Mouse (Mus musculus): ENCODE results near the gene Cacna1c.

The Cacna1c gene

GRCm38 (mm10) chr6:118776459-118776858, 419.8 kb downstream of the Cacna1c start:
- in situ Hi-C loops (cut with MboI; ENCODE audit: low pct_unique_long_range_greater_than_20kb in 1 of 2, low sequenced_read_pairs in 2 of 2, unreplicated experiment in 1 of 2) = no loop called here

DNA sequence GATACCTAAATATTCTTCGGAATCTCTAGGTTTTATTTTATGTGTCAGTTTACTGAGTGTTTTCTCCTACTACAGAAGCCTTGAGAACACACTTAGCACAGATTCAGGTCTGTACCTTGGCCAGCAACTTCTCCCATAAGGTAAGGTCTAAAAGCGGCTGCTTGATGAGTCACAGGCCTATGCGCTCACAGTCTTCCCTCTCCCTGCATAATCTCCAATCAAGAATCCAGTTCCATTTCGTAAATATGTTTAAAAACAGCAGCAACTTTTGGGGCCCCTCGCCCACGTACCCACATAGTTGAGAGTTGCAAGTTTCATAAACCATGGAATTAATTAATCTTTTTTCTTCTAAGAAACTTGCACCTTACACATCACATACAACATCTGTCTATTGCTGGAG, 423.6 kb downstream of the Cacna1c start:
- in situ Hi-C loops (cut with MboI; ENCODE audit: low pct_unique_long_range_greater_than_20kb in 1 of 2, low sequenced_read_pairs in 2 of 2, unreplicated experiment in 1 of 2) = no loop called here

GRCm38 (mm10) chr6:118771121-118771520, 425.1 kb downstream of the Cacna1c start:
- in situ Hi-C loops (cut with MboI; ENCODE audit: low pct_unique_long_range_greater_than_20kb in 1 of 2, low sequenced_read_pairs in 2 of 2, unreplicated experiment in 1 of 2) = no loop called here

- in situ Hi-C loops (cut with MboI; ENCODE audit: low pct_unique_long_range_greater_than_20kb in 1 of 2, low sequenced_read_pairs in 2 of 2, unreplicated experiment in 1 of 2) = no loop called here
Observed at GRCm38 (mm10) chr6:118770396-118770795, 425.8 kb downstream of the Cacna1c start.

DNA sequence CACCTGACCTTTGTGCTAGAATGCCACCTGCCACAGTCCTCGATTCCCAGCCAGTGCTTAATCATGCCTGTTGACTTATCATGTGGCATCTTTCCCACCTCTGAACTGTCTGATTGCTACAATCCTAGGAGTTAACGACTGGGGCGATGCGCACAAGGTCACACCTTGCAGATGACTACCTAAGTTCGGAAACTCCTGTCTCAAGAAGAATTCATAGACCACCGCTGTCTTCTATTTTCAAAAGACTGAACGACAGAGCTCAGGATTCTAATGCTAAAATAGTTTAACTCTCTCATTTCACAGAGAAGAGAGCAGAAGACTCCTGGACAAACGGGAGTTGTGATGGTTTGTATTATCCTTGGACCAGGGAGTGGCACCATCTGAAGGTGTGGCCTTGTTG, 426.4 kb downstream of the Cacna1c start:
- in situ Hi-C loops (cut with MboI; ENCODE audit: low pct_unique_long_range_greater_than_20kb in 1 of 2, low sequenced_read_pairs in 2 of 2, unreplicated experiment in 1 of 2) = no loop called here

DNA sequence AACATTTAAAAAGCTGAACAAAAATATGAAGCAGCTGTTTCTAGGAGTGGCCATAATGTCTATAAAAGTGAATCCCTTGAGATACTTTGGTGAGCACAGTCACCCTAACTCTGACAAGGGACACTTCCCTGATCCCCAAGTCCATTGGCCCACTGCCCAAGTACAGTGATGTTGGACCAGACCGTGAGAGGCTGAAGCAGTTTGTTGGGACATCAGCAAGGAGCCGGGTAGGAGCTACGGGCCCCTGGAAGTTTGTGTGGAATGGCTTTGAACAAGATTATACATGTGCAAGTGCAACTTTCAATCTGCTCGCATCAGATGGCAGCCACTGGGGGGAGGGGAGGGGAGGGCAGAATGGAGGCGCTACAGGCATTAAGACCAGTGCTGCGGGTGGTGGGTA, 428.5 kb downstream of the Cacna1c start:
- in situ Hi-C loops (cut with MboI; ENCODE audit: low pct_unique_long_range_greater_than_20kb in 1 of 2, low sequenced_read_pairs in 2 of 2, unreplicated experiment in 1 of 2) = no loop called here

DNA sequence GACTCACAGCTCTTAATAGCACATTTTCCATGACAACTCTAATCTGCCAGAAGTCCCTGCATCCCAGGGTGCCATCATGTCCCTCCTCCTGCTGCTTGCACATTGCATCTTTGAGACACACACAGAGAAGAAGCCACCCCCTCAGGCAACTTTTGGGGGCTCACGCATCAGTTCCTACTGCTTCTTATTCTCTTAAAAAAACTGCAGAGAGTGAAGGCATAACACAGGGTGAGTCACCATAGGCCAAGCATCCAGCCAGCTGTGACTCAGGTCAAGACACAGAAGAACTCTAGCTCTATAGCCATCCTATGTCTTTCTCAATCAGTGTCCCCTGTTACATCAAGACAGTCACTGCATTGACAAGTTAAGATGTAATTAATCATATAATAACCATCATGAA, 431.0 kb downstream of the Cacna1c start:
- in situ Hi-C loops (cut with MboI; ENCODE audit: low pct_unique_long_range_greater_than_20kb in 1 of 2, low sequenced_read_pairs in 2 of 2, unreplicated experiment in 1 of 2) = no loop called here

DNA sequence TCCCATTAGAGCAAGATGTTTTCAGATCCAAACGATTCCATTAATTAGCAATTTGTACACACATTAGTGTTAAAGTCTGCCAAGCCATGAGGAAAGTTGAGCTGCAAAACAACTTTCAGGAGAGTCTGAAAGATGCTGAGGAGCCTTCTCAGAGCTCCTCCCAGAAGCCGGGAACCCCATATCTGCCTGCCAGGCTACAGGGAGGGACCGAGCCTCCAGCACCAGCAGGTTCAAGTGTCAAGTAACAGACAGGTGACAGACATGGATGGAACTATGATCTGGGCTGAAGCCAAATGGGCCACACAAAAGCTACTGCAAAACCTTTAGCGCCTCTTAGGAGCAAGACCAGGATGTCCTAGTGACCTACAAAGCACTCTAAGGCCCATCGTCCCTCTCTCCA, 437.2 kb downstream of the Cacna1c start:
- in situ Hi-C loops (cut with MboI; ENCODE audit: low pct_unique_long_range_greater_than_20kb in 1 of 2, low sequenced_read_pairs in 2 of 2, unreplicated experiment in 1 of 2) = no loop called here

DNA sequence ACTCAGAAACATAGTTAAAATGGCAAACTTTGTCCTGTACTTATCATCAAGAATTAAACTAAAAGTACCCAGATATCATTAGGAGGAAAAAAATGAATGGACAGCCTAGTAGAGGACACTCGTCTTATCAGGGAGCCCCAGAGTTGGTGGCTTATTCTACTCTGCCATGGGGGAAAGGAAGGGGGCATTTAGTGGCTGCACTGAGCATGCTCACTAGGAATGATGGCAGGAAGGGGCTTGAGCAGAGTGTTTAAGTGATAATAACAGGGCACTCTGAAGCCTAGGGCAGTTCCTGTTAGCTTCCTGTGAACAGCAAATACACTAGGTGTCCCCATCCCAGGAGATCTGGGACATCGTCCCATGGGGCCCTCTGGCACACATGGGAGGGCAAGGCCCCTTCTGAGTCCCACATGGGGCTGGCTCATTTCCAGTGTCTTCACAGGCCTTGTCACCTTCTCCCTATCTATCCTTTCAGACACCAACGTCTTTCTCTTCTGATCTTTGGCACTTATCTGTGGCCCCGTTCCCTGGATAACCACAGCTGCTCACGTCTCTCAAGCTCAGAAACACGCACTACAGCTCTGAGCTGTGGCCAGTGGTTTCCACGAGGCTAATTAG, 437.8 kb downstream of the Cacna1c start:
- in situ Hi-C loops (cut with MboI; ENCODE audit: low pct_unique_long_range_greater_than_20kb in 1 of 2, low sequenced_read_pairs in 2 of 2, unreplicated experiment in 1 of 2) = no loop called here

- in situ Hi-C loops (cut with MboI; ENCODE audit: low pct_unique_long_range_greater_than_20kb in 1 of 2, low sequenced_read_pairs in 2 of 2, unreplicated experiment in 1 of 2) = no loop called here
Observed at GRCm38 (mm10) chr6:118757533-118758289, 438.5 kb downstream of the Cacna1c start.

DNA sequence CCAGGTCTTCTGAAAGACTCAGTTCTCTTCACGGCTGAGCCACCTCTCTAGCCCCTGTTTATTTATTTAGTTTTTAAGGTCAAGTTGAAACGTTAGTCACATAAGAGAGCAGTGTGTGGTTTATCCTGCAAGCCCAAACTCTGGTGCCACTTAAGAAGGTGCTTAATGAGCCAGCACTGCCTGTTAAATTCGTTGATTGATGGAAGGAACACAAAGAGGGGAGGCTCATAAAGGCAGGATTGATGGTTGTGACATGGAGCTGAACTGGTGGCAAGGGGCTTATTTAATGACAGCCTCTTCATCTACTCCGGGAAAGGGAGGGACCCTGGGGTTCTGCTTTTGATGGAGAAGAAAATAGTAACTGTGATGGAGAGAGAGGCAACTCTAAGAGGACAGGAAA, 439.7 kb downstream of the Cacna1c start:
- in situ Hi-C loops (cut with MboI; ENCODE audit: low pct_unique_long_range_greater_than_20kb in 1 of 2, low sequenced_read_pairs in 2 of 2, unreplicated experiment in 1 of 2) = no loop called here

DNA sequence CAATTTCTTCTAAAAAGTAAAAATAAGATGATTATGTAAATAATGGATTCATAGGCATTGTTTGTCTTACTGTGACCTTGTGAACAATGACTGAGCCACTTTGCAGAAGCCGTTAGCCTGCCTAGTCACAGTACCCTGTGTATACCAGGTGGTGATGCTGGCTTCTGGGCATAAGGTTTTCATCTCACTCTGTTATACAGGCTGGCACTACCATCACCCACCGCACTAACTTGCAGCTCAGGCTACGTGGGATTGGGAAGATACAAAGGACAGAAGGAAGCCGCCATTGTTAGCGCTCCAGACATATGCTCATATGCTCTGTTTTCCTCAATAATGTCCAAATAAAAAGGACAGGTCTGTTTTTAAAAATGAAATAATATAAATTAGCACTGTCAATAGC, 440.4 kb downstream of the Cacna1c start:
- in situ Hi-C loops (cut with MboI; ENCODE audit: low pct_unique_long_range_greater_than_20kb in 1 of 2, low sequenced_read_pairs in 2 of 2, unreplicated experiment in 1 of 2) = no loop called here

DNA sequence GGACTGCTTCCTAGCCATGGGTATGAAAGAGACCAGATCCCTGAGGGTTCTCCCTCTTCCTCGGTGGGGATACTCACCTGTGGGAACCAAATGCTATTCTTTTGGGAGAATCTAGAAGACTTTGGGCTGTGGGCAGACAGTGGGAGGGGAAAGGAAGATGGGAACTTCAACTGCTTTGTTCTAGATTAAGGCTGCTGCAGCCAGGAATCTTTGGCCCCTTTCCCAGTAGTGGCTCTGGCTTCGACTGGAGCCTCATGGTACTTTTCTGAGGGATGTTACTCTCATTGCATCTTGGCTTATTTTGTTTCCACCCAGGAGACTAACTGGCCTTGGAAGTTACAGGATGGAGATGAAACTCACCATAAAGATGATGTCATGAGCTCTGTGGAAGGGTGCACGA, 441.8 kb downstream of the Cacna1c start:
- in situ Hi-C loops (cut with MboI; ENCODE audit: low pct_unique_long_range_greater_than_20kb in 1 of 2, low sequenced_read_pairs in 2 of 2, unreplicated experiment in 1 of 2) = no loop called here

- in situ Hi-C loops (cut with MboI; ENCODE audit: low pct_unique_long_range_greater_than_20kb in 1 of 2, low sequenced_read_pairs in 2 of 2, unreplicated experiment in 1 of 2) = no loop called here
Observed at GRCm38 (mm10) chr6:118753787-118754186, 442.4 kb downstream of the Cacna1c start.

DNA sequence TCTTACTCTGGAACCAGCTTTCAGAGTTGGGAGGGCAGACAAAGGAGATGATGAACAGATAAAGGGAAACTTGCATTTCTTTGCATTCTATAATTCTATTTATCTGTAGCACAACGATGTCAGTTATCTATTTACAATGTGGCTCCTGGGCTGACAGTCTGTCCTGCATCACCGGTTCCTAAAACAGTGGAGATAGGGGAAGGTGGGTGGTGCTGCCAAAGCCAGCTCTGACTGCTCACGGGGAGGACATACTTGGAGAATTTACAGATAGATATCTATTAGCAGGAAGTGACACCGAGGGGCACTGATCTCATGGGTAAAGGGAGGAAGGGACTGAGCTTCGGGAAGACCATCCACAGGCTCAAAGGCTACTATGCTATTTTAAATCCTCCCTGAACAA, 443.2 kb downstream of the Cacna1c start:
- in situ Hi-C loops (cut with MboI; ENCODE audit: low pct_unique_long_range_greater_than_20kb in 1 of 2, low sequenced_read_pairs in 2 of 2, unreplicated experiment in 1 of 2) = no loop called here

DNA sequence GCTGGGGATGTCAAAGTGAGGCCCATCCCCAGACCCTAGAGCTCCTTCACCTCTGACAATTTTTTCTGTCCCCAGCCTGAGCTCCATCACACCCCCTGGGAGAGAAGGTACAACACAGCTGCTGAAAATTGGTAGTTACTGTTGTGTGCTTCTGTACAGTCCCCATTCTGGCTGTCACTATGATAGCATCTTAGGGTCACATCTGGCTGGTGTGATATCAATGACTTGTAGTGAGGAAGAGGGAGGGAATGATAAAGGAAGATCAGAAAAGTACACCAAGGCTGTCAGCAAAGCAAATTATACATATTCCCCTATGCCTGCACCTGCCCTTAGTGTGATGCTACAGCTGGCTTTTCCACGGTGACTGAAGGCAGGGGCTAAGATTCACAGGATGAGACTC, 446.9 kb downstream of the Cacna1c start:
- in situ Hi-C loops (cut with MboI; ENCODE audit: low pct_unique_long_range_greater_than_20kb in 1 of 2, low sequenced_read_pairs in 2 of 2, unreplicated experiment in 1 of 2) = no loop called here

DNA sequence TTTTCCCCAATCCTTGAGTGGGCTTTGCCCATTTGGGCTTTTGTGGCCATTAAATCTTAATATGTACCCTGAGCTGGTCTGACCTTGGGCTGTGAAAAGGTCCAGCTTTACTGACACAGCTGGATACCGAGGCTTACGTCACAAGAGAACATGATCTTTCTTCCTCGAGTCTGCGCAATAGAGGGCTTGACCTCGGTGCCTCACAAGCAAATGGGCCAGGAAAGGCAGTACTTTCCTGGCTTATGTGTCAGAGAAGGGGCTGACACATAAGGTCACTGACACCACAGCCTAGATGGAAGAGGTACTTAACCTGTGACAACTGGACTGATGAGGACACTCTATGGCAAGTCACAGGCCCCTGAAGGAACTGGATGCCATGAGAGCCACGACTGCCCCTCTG, 453.5 kb downstream of the Cacna1c start:
- in situ Hi-C loops (cut with MboI; ENCODE audit: low pct_unique_long_range_greater_than_20kb in 1 of 2, low sequenced_read_pairs in 2 of 2, unreplicated experiment in 1 of 2) = no loop called here

DNA sequence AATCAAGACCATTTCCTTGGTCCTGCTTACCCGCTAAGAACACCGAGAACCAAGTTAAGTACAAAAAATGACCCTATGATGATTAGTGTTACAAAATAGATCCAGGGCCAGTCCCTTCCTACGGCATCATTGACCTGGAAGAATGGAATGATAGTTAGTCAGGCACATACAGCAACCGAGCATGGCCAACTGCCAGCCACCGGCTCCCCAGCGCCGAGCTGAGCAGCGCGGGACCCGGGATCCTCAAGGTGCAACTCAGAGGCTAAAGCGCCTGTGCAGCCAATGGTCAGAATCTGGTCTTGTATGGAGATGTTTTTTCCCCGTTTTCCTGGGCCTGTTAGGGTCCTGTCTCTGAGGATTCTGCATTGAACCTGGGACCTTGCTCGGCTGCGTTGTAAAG, 454.4 kb downstream of the Cacna1c start:
- in situ Hi-C loops (cut with MboI; ENCODE audit: low pct_unique_long_range_greater_than_20kb in 1 of 2, low sequenced_read_pairs in 2 of 2, unreplicated experiment in 1 of 2) = no loop called here

GRCm38 (mm10) chr6:118739961-118740599, 456.1 kb downstream of the Cacna1c start:
- in situ Hi-C loops (cut with MboI; ENCODE audit: low pct_unique_long_range_greater_than_20kb in 1 of 2, low sequenced_read_pairs in 2 of 2, unreplicated experiment in 1 of 2) = no loop called here

GRCm38 (mm10) chr6:118739344-118739743, 456.9 kb downstream of the Cacna1c start:
- in situ Hi-C loops (cut with MboI; ENCODE audit: low pct_unique_long_range_greater_than_20kb in 1 of 2, low sequenced_read_pairs in 2 of 2, unreplicated experiment in 1 of 2) = no loop called here
